Mouse (Mus musculus): ENCODE data around the gene Serinc4.

DNA sequence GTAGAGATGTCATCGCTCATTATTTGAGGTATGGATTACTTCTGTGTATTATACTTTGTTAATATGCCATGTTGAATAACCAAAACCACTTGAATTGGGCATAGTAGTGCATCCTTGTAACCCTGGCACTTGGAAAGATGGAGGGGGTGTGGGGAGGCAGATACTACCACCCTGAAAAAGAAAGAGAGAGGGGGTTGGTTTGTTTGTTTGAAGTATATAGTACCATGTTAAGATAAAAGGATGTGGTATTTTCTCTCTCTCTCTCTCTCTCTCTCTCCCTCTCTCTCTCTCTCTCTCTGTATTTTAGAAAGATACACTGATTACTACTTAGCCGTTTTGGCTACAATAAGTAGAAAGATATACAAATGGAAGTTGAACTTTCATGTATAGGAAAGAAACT is 30.7 kb downstream of the Serinc4 start:
- TF ChIP-seq EP300 (IDR thresholded peaks at IDR 0.05; ENCODE audit: insufficient read depth, low read depth, low read length) (no peak), CTCF (IDR thresholded peaks at IDR 0.05; ENCODE audit: low read depth, low read length) (no peak)

All from ES-Bruce4 (cell line).